Mouse (Mus musculus): ENCODE results near the gene Bag6. TPM values are rescaled to one million over a fixed set of nuclear protein-coding genes. Genes with fewer than 3 reads are reported as not detected.

The Bag6 gene
- polyA plus RNA-seq, 1 experiment: 184 TPM

- peaks cover 16% of the 10 kb centered on the region for H3K36me3 ChIP-seq (ENCODE audit: control insufficient read depth, insufficient read depth, low read length)
- H3K27ac ChIP-seq (ENCODE audit: insufficient read depth, low read depth, low read length): peak overlapping the region; percentile 91
- no peak for TF ChIP-seq POLR2A (IDR thresholded peaks at IDR 0.05; ENCODE audit: low read depth, low read length)
- TF ChIP-seq CTCF (IDR thresholded peaks at IDR 0.05; ENCODE audit: extremely low read depth, insufficient read length, insufficient replicate concordance, low read depth, low read length): no peak
- no peaks in the 10 kb centered on the region for H3K27me3 ChIP-seq (ENCODE audit: control insufficient read depth, insufficient read depth, low read length)
- peaks cover 17% of the 10 kb centered on the region for H3K4me1 ChIP-seq (ENCODE audit: control insufficient read depth, insufficient read depth, insufficient read length, low read length)
- no peak overlapping the region for H3K4me3 ChIP-seq (ENCODE audit: low read depth, low read length)
- WGBS: 90% methylated on average over 1 of the region's 1 CpGs
Measured at GRCm38 (mm10) chr17:35125081-35125480, 9.9 kb upstream of the Bag6 start.

GRCm38 (mm10) chr17:35125578-35125977 lies 9.4 kb upstream of the Bag6 start:
- TF ChIP-seq POLR2A (IDR thresholded peaks at IDR 0.05; ENCODE audit: low read depth, low read length): no peak
- TF ChIP-seq CTCF (IDR thresholded peaks at IDR 0.05; ENCODE audit: extremely low read depth, insufficient read length, insufficient replicate concordance, low read depth, low read length): no peak
- Histone ChIP-seq H3K4me3 (ENCODE audit: low read depth, low read length) (peak overlapping the region; percentile 77), H3K4me1 (ENCODE audit: control insufficient read depth, insufficient read depth, insufficient read length, low read length) (peaks cover 17% of the 10 kb centered on the region), H3K27me3 (ENCODE audit: control insufficient read depth, insufficient read depth, low read length) (no peaks in the 10 kb centered on the region), H3K27ac (ENCODE audit: insufficient read depth, low read depth, low read length) (peak overlapping the region; percentile 91), H3K36me3 (ENCODE audit: control insufficient read depth, insufficient read depth, low read length) (peaks cover 19% of the 10 kb centered on the region)
- 12% methylated on average over 6 of the region's 6 CpGs for WGBS

GRCm38 (mm10) chr17:35126206-35126611 lies 8.8 kb upstream of the Bag6 start, which contains the start of gene D17H6S53E:
Gene D17H6S53E, plus strand, starts transcription at chr17:35126373.
- peaks cover 19% of the 10 kb centered on the region for H3K36me3 ChIP-seq (ENCODE audit: control insufficient read depth, insufficient read depth, low read length)
- peaks cover 17% of the 10 kb centered on the region for H3K4me1 ChIP-seq (ENCODE audit: control insufficient read depth, insufficient read depth, insufficient read length, low read length)
- H3K4me3 ChIP-seq (ENCODE audit: low read depth, low read length): peak within 1 kb of the TSS; percentile 77
- H3K27ac ChIP-seq (ENCODE audit: insufficient read depth, low read depth, low read length): peak within 1 kb of the TSS; percentile 91
- WGBS: under 1% methylated on average over 36 of the region's 36 CpGs
- TF ChIP-seq CTCF (IDR thresholded peaks at IDR 0.05; ENCODE audit: extremely low read depth, insufficient read length, insufficient replicate concordance, low read depth, low read length) (no peak), POLR2A (IDR thresholded peaks at IDR 0.05; ENCODE audit: low read depth, low read length) (peak; percentile 94)
- no peaks in the 10 kb centered on the region for H3K27me3 ChIP-seq (ENCODE audit: control insufficient read depth, insufficient read depth, low read length)

GRCm38 (mm10) chr17:35127017-35127416 lies 8.0 kb upstream of the Bag6 start:
- TF ChIP-seq CTCF (IDR thresholded peaks at IDR 0.05; ENCODE audit: extremely low read depth, insufficient read length, insufficient replicate concordance, low read depth, low read length) (no peak), POLR2A (IDR thresholded peaks at IDR 0.05; ENCODE audit: low read depth, low read length) (no peak)
- Histone ChIP-seq H3K4me3 (ENCODE audit: low read depth, low read length) (peak overlapping the region; percentile 77), H3K27me3 (ENCODE audit: control insufficient read depth, insufficient read depth, low read length) (no peaks in the 10 kb centered on the region), H3K36me3 (ENCODE audit: control insufficient read depth, insufficient read depth, low read length) (peaks cover 19% of the 10 kb centered on the region), H3K4me1 (ENCODE audit: control insufficient read depth, insufficient read depth, insufficient read length, low read length) (peaks cover 17% of the 10 kb centered on the region), H3K27ac (ENCODE audit: insufficient read depth, low read depth, low read length) (peak overlapping the region; percentile 91; the same call in 1 of the 2 replicates)
- 39% methylated on average over 13 of the region's 13 CpGs for WGBS

- peaks cover 17% of the 10 kb centered on the region for H3K4me1 ChIP-seq (ENCODE audit: control insufficient read depth, insufficient read depth, insufficient read length, low read length)
- WGBS: 77% methylated on average over 11 of the region's 11 CpGs
- no peaks in the 10 kb centered on the region for H3K27me3 ChIP-seq (ENCODE audit: control insufficient read depth, insufficient read depth, low read length)
- peaks cover 14% of the 10 kb centered on the region for H3K36me3 ChIP-seq (ENCODE audit: control insufficient read depth, insufficient read depth, low read length)
- no peak overlapping the region for H3K4me3 ChIP-seq (ENCODE audit: low read depth, low read length)
- TF ChIP-seq POLR2A (IDR thresholded peaks at IDR 0.05; ENCODE audit: low read depth, low read length): no peak
- no peak for TF ChIP-seq CTCF (IDR thresholded peaks at IDR 0.05; ENCODE audit: extremely low read depth, insufficient read length, insufficient replicate concordance, low read depth, low read length)
- H3K27ac ChIP-seq (ENCODE audit: insufficient read depth, low read depth, low read length): no peak overlapping the region
Measured at GRCm38 (mm10) chr17:35128996-35129395, 6.0 kb upstream of the Bag6 start.

GRCm38 (mm10) chr17:35131038-35131437 lies 3.9 kb upstream of the Bag6 start:
- TF ChIP-seq CTCF (IDR thresholded peaks at IDR 0.05; ENCODE audit: extremely low read depth, insufficient read length, insufficient replicate concordance, low read depth, low read length) (no peak), POLR2A (IDR thresholded peaks at IDR 0.05; ENCODE audit: low read depth, low read length) (no peak)
- Histone ChIP-seq H3K4me3 (ENCODE audit: low read depth, low read length) (no peak overlapping the region), H3K4me1 (ENCODE audit: control insufficient read depth, insufficient read depth, insufficient read length, low read length) (peaks cover 9% of the 10 kb centered on the region), H3K27me3 (ENCODE audit: control insufficient read depth, insufficient read depth, low read length) (no peaks in the 10 kb centered on the region), H3K27ac (ENCODE audit: insufficient read depth, low read depth, low read length) (no peak overlapping the region), H3K36me3 (ENCODE audit: control insufficient read depth, insufficient read depth, low read length) (peaks cover 13% of the 10 kb centered on the region)
- WGBS: 90% methylated on average over 8 of the region's 8 CpGs

GRCm38 (mm10) chr17:35131500-35132173 lies 3.3 kb upstream of the Bag6 start, which contains the start of gene Apom:
Gene Apom, minus strand, starts transcription at chr17:35132050.
- Histone ChIP-seq H3K27me3 (ENCODE audit: control insufficient read depth, insufficient read depth, low read length) (no peaks in the 10 kb centered on the region), H3K4me1 (ENCODE audit: control insufficient read depth, insufficient read depth, insufficient read length, low read length) (peaks cover 9% of the 10 kb centered on the region), H3K4me3 (ENCODE audit: low read depth, low read length) (no peak within 1 kb of the TSS), H3K27ac (ENCODE audit: insufficient read depth, low read depth, low read length) (no peak within 1 kb of the TSS), H3K36me3 (ENCODE audit: control insufficient read depth, insufficient read depth, low read length) (peaks cover 13% of the 10 kb centered on the region)
- 53% methylated on average over 15 of the region's 15 CpGs for WGBS
- TF ChIP-seq CTCF (IDR thresholded peaks at IDR 0.05; ENCODE audit: extremely low read depth, insufficient read length, insufficient replicate concordance, low read depth, low read length) (no peak), POLR2A (IDR thresholded peaks at IDR 0.05; ENCODE audit: low read depth, low read length) (no peak)

Data from small intestine, adult 2 months (tissue).